Mouse (Mus musculus) liver, embryonic 14.5 days (tissue): ENCODE measurements around the gene Lbhd1.

Experiments used
- CTCF ChIP-seq: IDR thresholded peaks from 2 replicates; pipeline ENCODE4 v1.5.1; 2016; ENCODE audit warnings: antibody characterized with exemption, low read depth, control low read depth
- EP300 ChIP-seq: IDR thresholded peaks from 2 replicates; pipeline ENCODE4 v1.6.1; 2016; ENCODE audit warnings: antibody characterized with exemption, low read depth

- TF ChIP-seq CTCF: peak; percentile 79
- TF ChIP-seq EP300: no peak
These were observed 39.0 kb upstream of the Lbhd1 start for GRCm38 (mm10) chr19:8844371-8845129.
